Mouse (Mus musculus): ENCODE measurements at regions not wholly inside any gene's neighbourhood (a gene's known extent, or its start where the extent isn't known, plus 50 kb on each side); places are given as distances from the start of the nearest gene placed in this dataset.

DNA sequence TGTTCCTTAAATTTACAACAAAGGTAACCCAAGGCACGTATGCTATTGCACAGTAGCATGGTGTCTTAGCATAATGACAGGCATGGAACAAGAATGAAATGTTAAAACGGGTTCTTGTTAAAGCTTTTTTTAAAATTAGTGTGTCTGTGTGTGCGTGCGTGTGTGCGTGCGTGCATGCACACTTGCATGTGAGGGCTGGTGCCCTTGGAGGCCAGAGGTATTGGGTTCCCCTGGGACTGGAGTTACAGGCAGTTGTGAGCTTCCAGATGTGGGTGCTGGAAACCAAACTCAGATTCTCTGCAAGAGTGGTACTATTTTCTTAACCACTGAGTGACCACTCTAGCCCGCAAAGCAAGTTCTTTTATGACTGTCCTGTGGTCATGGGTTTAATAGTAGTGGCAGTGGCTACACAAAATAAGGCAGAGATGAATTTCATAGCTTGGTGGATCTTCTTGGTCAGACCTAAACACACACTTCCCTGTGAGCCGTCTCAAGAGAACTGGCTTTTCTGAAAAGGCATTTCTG is 59.3 kb upstream of the Dgkg start:
- H3K36me3 ChIP-seq = no peaks in the 10 kb centered on the region
- no peaks in the 10 kb centered on the region for H3K9me3 ChIP-seq
- no peak overlapping the region for H3K4me3 ChIP-seq (replicated peaks)
- no peak overlapping the region for H3K4me2 ChIP-seq
- no peaks in the 10 kb centered on the region for H3K27me3 ChIP-seq (replicated peaks)
- H3K9ac ChIP-seq = no peak overlapping the region
- no peak for ATAC-seq (ENCODE audit: insufficient read depth, low FRiP score, low read depth)
- H3K27ac ChIP-seq = no peak overlapping the region
- 87% methylated on average over 8 of the region's 8 CpGs for WGBS
- no peaks in the 10 kb centered on the region for H3K4me1 ChIP-seq

DNA sequence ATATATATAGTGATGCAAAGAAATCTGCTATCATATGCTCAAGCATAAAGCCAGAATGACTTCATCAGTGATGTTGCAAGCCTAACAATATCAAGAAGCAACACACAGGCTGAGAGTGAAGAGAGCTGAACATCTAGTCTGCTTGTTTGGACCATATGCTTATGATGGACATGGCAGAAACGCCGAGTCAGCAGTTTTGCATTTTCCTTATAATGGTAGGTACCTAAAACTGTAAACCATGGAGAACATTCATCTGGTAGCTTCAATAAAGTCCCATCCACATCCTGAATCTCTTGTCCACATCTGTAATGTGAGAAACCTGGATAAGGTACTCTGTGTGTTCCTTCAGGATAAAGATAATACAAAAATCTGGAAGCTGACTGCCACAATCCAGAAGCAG is 57.3 kb upstream of the Dgkg start:
- no peak overlapping the region for H3K4me3 ChIP-seq (replicated peaks)
- H3K36me3 ChIP-seq = no peaks in the 10 kb centered on the region
- no peaks in the 10 kb centered on the region for H3K9me3 ChIP-seq
- H3K4me1 ChIP-seq = no peaks in the 10 kb centered on the region
- no peak overlapping the region for H3K4me2 ChIP-seq
- H3K9ac ChIP-seq = no peak overlapping the region
- no peaks in the 10 kb centered on the region for H3K27me3 ChIP-seq (replicated peaks)
- WGBS = 87% methylated on average over 2 of the region's 2 CpGs
- H3K27ac ChIP-seq = no peak overlapping the region
- ATAC-seq (ENCODE audit: insufficient read depth, low FRiP score, low read depth) = no peak

DNA sequence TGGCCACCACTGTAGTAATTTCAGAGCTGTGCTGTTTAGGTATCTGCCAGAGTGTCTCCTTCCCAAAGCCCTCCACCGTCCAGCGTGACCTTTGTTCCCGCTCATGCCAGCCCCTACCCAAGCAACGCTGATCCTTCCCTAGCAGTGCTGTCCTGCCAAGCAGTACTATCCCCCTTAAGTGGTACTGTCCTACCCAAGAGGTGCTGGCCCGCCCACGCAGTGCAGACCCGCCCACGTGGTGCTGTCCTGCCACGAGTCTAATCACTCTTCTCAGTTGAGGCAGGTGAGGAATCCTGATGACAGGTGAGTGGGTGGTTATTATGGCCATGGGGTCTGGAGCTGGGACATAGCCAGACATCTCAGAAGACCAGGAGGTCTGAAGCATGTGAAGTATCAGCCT is 51.7 kb upstream of the Dgkg start:
- Histone ChIP-seq H3K4me1 (no peaks in the 10 kb centered on the region), H3K9ac (no peak overlapping the region), H3K27ac (no peak overlapping the region), H3K9me3 (no peaks in the 10 kb centered on the region), H3K27me3 (replicated peaks) (no peaks in the 10 kb centered on the region), H3K36me3 (no peaks in the 10 kb centered on the region), H3K4me2 (no peak overlapping the region), H3K4me3 (replicated peaks) (no peak overlapping the region)
- WGBS = 43% methylated on average over 9 of the region's 9 CpGs
- ATAC-seq (ENCODE audit: insufficient read depth, low FRiP score, low read depth) = no peak
